Mouse (Mus musculus): ENCODE measurements around the gene Rec114. TPM values are rescaled to one million over a fixed set of nuclear protein-coding genes. Genes with fewer than 3 reads are reported as not detected.

The Rec114 gene
- polyA plus RNA-seq, 1 experiment: 0.50 TPM

GRCm38 (mm10) chr9:58613790-58614189 lies 130.0 kb downstream of the Rec114 start:
- Histone ChIP-seq H3K27ac (ENCODE audit: insufficient read depth, low read depth, low read length) (peak overlapping the region; percentile 59; the same call in 1 of the 2 replicates), H3K27me3 (replicated peaks; ENCODE audit: control insufficient read depth, insufficient read depth, low read length) (no peaks in the 10 kb centered on the region), H3K4me3 (ENCODE audit: insufficient read depth, low read depth, low read length) (no peak overlapping the region), H3K36me3 (ENCODE audit: control insufficient read depth, insufficient read depth, low read length) (no peaks in the 10 kb centered on the region), H3K4me1 (ENCODE audit: control insufficient read depth, insufficient read depth, low read length) (peaks cover 8% of the 10 kb centered on the region; the same call in 1 of the 2 replicates)
- DNase-seq: no peak
- no peak for TF ChIP-seq POLR2A (IDR thresholded peaks at IDR 0.05; ENCODE audit: low read depth, low read length)
- no peak for TF ChIP-seq CTCF (conservative IDR thresholded peaks at IDR 0.05; ENCODE audit: insufficient read depth, insufficient read length, low read depth, low read length)
- 83% methylated on average over 1 of the region's 1 CpGs for WGBS

Other genes starting within 250 kb of the Rec114 start
- gene Cd276, start 188.5 kb downstream of the Rec114 start, polyA plus RNA-seq (2012; rRNA removed): 1.3 TPM in 2 replicates
- 450 and 540 TPM in 2 replicates for gene Nptn, start 161.7 kb downstream of the Rec114 start, polyA plus RNA-seq (2012; rRNA removed)
- 0.25 and 0.30 TPM in 2 replicates for gene Hcn4, start 79.4 kb upstream of the Rec114 start, polyA plus RNA-seq (2012; rRNA removed)

Measured in kidney, adult 2 months (tissue).